9 mouse cellular contexts compared by ENCODE assay signal in the genomic region with DNA sequence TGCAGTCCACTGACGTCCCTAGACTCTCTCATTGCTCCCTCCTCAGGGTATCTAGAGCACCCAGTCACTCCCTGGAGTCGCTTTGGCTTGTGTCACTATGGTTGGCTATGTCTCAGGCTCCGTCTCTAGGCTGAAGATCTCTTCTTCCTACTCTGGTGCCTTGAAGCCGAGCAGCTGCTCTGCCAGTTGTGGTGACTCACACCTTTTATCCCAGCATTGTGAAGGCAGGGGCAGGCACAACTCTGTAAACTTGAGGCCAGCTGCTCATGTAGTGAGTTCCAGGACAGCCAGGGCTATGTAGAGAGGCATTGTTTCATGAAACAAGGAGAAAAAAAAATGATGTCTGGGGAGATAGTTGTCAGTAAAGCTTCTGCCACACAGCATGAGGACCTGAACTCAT.
"Had no signal": no experiment of that assay in that cellular context is flagged by ENCODE, and none has a peak within 500 bp of the region (broad histone marks: within the 10 kb centered on the region; RNA-seq: fewer than 3 reads in every experiment).

No protein-coding gene starts in this region.

- DNase-seq: kidney, postnatal 25 days; layer of hippocampus, adult 9-11 months; liver, embryonic 13.5 days; lung, adult 2 months; lung, postnatal 14 days; lung, postnatal 4 days; midbrain, embryonic 14.5 days; thymus, adult 18-20 months; thymus, postnatal 36 days had no signal
